Mouse (Mus musculus) CD4-positive naive resting alpha-beta T cell, adult 76 days (primary cell): ENCODE data around the gene Olfr631. TPM values are rescaled to one million over a fixed set of nuclear protein-coding genes. Genes with fewer than 3 reads are reported as not detected.

Source experiments
- total RNA-seq: library from RNA; stranded (reverse); gene quantifications from one replicate; pipeline ENCODE4 v1.2.4, GENCODE M21; 2023

The Olfr631 gene
- not detected for total RNA-seq

GRCm38 (mm10) chr7:103928525-103928924 is at the start of gene Olfr631:
Gene Olfr631, plus strand, starts transcription at chr7:103928825.

DNA sequence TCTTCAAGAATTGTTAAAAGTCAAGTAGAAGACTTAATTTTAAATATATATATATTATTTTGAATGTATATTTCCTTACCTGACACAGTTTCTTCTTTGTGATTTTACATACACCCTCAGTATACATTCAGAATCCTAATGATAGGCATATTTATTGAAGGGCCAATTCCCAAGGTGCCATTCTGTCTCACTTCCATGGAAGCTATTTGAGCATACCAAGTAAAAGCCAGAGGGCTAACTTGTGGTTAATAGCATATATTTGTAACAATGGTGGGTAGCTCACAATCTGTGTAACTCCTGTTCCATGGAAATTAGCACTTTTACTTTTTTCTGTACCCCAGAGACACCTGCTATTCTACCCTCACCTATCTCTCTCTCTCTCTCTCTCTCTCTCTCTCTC is 42.5 kb upstream of the Olfr631 start, which contains the start of gene Olfr66:
Gene Olfr66, minus strand, starts transcription at position 101 of the 400 bp plus-strand sequence.

DNA sequence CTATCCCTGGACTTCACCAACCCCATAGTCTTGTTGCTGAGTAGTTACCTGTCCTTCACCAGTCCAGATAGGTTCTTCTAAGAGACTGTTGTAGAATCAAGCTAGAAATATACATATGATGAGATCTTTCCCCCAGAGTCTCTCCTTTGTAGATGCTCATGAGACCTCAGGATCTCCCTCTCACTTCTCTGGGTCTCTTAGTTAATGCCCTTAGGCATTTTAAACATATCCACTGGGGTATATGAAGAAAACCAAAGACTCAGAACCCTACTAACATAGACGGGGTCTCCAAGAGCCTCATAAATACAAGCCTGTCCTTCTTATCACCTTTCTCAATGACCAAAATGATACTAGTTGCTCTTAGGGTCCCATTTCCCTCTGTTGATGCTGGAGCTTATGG is 34.2 kb upstream of the Olfr631 start, which contains the start of gene Olfr64:
Gene Olfr64, minus strand, starts transcription at position 101 of the 400 bp plus-strand sequence.

DNA sequence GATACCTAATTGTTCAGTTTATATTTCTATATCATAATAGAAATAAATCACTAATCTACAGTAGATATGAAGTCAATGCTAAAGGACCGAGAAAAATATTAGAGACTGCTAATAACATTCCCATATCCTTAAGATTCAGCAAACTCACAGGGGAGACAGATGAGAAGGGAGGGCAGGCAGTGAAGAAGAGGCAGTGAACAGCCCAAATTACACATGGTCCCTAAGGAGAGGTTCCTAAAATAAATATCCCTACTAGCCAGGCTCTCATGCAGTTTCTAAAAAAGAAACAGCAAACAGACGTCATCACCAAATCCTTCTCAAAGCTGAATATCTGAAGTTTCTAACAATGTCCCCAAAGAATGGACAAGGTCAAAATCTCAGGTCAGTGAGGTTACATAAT is 25.4 kb upstream of the Olfr631 start, which contains the start of gene Olfr65:
Gene Olfr65, plus strand, starts transcription at position 301 of the 400 bp plus-strand sequence.

DNA sequence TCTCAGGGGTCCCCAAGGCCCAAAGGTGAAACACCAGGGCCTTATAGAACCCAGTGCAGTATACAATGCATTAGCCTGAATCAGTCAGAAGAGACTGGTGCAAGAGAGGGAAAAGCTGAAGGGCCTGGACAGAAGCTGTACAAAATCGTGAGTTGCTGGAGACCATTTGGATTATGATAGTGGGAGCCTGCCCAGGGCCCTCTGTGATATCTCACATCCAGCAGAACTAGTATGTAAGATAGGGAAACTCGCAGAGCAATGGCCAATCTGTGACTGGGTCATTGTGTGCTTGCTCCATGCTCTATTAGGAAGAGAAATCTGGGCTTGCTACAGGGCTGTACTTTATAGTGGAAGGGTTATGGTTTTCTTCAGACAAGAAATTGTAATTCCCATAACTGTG is 5.6 kb downstream of the Olfr631 start, which contains the start of gene Olfr632:
Gene Olfr632, plus strand, starts transcription at position 84 of the 400 bp plus-strand sequence.

GRCm38 (mm10) chr7:103944137-103944536 is 15.5 kb downstream of the Olfr631 start, which contains the start of gene Olfr633:
Gene Olfr633, plus strand, starts transcription at chr7:103944437.

GRCm38 (mm10) chr7:103970852-103971251 is 42.2 kb downstream of the Olfr631 start, which contains the start of gene Olfr635:
Gene Olfr635, plus strand, starts transcription at chr7:103971152.

Other genes with a start within 250 kb of the Olfr631 start
- not detected for gene Olfr625-ps1, start 246.1 kb upstream of the Olfr631 start, total RNA-seq
- gene Olfr243, start 214.2 kb upstream of the Olfr631 start, total RNA-seq = not detected
- not detected for gene Olfr628, start 198.5 kb upstream of the Olfr631 start, total RNA-seq
- not detected for gene Olfr629, start 183.9 kb upstream of the Olfr631 start, total RNA-seq
- gene Olfr630, start 171.5 kb upstream of the Olfr631 start, total RNA-seq = not detected
- not detected for gene Olfr69, start 157.2 kb upstream of the Olfr631 start, total RNA-seq
- gene Olfr68, start 149.1 kb upstream of the Olfr631 start, total RNA-seq = not detected
- not detected for gene Olfr67, start 137.0 kb upstream of the Olfr631 start, total RNA-seq
- gene Hbb-bt, start 114.8 kb upstream of the Olfr631 start, total RNA-seq = 492 TPM
- gene Hbb-bs, start 100.7 kb upstream of the Olfr631 start, total RNA-seq = 2,802 TPM
- not detected for gene Hbb-bh2, start 88.3 kb upstream of the Olfr631 start, total RNA-seq
- gene Hbb-bh1, start 85.7 kb upstream of the Olfr631 start, total RNA-seq = not detected
- gene Hbb-y, start 75.6 kb upstream of the Olfr631 start, total RNA-seq = not detected
- gene Olfr66, start 42.6 kb upstream of the Olfr631 start, total RNA-seq = not detected
- gene Olfr64, start 34.3 kb upstream of the Olfr631 start, total RNA-seq = not detected
- gene Olfr65, start 25.3 kb upstream of the Olfr631 start, total RNA-seq = not detected
- gene Olfr632, start 5.5 kb downstream of the Olfr631 start, total RNA-seq = not detected
- not detected for gene Olfr633, start 15.6 kb downstream of the Olfr631 start, total RNA-seq
- not detected for gene Olfr635, start 42.3 kb downstream of the Olfr631 start, total RNA-seq
- gene Olfr638, start 69.9 kb downstream of the Olfr631 start, total RNA-seq = not detected
- gene Olfr639, start 88.5 kb downstream of the Olfr631 start, total RNA-seq = not detected
- not detected for gene Olfr640, start 96.7 kb downstream of the Olfr631 start, total RNA-seq
- gene Olfr641, start 106.6 kb downstream of the Olfr631 start, total RNA-seq = not detected
- not detected for gene Olfr642, start 123.8 kb downstream of the Olfr631 start, total RNA-seq
- gene 4930516K23Rik, start 132.6 kb downstream of the Olfr631 start, total RNA-seq = not detected
- gene Olfr644, start 143.0 kb downstream of the Olfr631 start, total RNA-seq = not detected
- not detected for gene Olfr645, start 156.6 kb downstream of the Olfr631 start, total RNA-seq
- not detected for gene Olfr646, start 176.0 kb downstream of the Olfr631 start, total RNA-seq
- gene Ubqln5, start 201.0 kb downstream of the Olfr631 start, total RNA-seq = not detected
- not detected for gene Olfr643, start 208.6 kb downstream of the Olfr631 start, total RNA-seq
- not detected for gene Ubqln3, start 214.5 kb downstream of the Olfr631 start, total RNA-seq
- gene Ubqlnl, start 221.7 kb downstream of the Olfr631 start, total RNA-seq = not detected
- gene Olfm5, start 236.0 kb downstream of the Olfr631 start, total RNA-seq = not detected